Mouse (Mus musculus): Measurements from ENCODE around the gene Cryzl2.

DNA sequence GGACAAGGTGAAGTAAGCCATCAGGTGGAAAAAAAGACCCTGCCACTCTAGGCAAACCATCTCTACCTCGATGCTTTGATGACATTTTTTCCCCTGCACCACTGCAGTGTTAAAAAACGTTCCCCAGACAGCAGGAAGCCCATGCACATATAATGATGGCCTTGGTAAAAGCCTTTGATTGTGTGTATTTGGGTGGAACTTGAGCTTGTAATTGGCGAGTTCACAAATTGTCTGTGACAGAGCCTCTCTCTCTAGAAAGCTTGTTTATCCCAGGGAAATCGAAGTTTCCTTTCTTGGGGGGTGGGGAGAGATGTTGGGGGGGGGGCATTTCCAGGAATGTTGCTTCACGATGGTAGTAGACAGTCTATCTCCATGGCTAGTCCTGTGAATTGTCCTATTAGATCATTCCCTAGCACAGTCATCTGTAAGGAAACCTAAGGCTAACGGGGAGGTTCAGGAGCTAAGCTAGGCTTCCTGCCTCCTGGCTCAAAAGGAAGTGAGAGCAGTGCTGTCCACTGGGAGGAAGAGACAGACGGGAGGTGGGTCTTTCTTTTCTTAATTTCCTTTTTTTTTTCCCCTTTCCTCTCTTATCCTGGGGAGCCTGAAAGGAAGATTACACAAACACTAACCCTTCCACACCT, 10.1 kb upstream of the Cryzl2 start:
- TF ChIP-seq CTCF (conservative IDR thresholded peaks at IDR 0.05; ENCODE audit: low read length) (no peak), NANOG (IDR thresholded peaks at IDR 0.05; ENCODE audit: borderline replicate concordance, low read length) (no peak), POU5F1 (IDR thresholded peaks at IDR 0.05; ENCODE audit: borderline replicate concordance, low read length) (no peak)
